ENCODE assay signal across 27 mouse cellular contexts in genomic region chr5:148802720-148803119, GRCm38 (mm10).
DNase-seq lines count a peak whose midpoint lies in the region; ATAC-seq and TF ChIP-seq lines count a peak whose summit lies in the region.
"Had no signal": no experiment of that assay in that cellular context is flagged by ENCODE, and none has a peak within 500 bp of the region (broad histone marks: within the 10 kb centered on the region; RNA-seq: fewer than 3 reads in every experiment).

No protein-coding gene starts in this region.

- no peaks in the 10 kb centered on the region for H3K9me3 ChIP-seq in hindbrain, embryonic 16.5 days (ENCODE audit: control insufficient read depth, low read length)
- no peaks in the 10 kb centered on the region for H3K9me3 ChIP-seq in hindbrain, embryonic 12.5 days (replicated peaks)
- H3K9me3 ChIP-seq in neural tube, embryonic 13.5 days = no peaks in the 10 kb centered on the region
- H3K9me3 ChIP-seq in neural tube, embryonic 15.5 days (replicated peaks) = no peaks in the 10 kb centered on the region
- no peaks in the 10 kb centered on the region for H3K9me3 ChIP-seq in neural tube, embryonic 14.5 days (ENCODE audit: control insufficient read depth, low read length)
- H3K9me3 ChIP-seq: forebrain, embryonic 15.5 days had no signal

- in situ Hi-C loops in Patski (cut with MboI; ENCODE audit: low pct_unique_long_range_greater_than_20kb) = no loop called here

- WGBS in hindbrain, embryonic 16.5 days = 50% methylated on average over 9 of the region's 9 CpGs
- WGBS in hindbrain, embryonic 12.5 days = 66% methylated on average over 9 of the region's 9 CpGs
- WGBS in neural tube, embryonic 13.5 days = 46% methylated on average over 9 of the region's 9 CpGs
- 47% methylated on average over 9 of the region's 9 CpGs for WGBS in neural tube, embryonic 15.5 days
- WGBS in neural tube, embryonic 14.5 days = 53% methylated on average over 9 of the region's 9 CpGs

- no peak overlapping the region for H3K27ac ChIP-seq in hindbrain, embryonic 16.5 days (ENCODE audit: low read depth, low read length)
- no peak overlapping the region for H3K27ac ChIP-seq in hindbrain, embryonic 12.5 days
- no peak overlapping the region for H3K27ac ChIP-seq in neural tube, embryonic 13.5 days (replicated peaks)
- H3K27ac ChIP-seq in neural tube, embryonic 15.5 days (replicated peaks) = no peak overlapping the region
- H3K27ac ChIP-seq in neural tube, embryonic 14.5 days (ENCODE audit: low read depth, low read length) = no peak overlapping the region
- H3K27ac ChIP-seq: forebrain, embryonic 15.5 days; layer of hippocampus, adult 2 months; neural tube, embryonic 12.5 days; stomach, embryonic 15.5 days had no signal

- DNase-seq in Patski (ENCODE audit: low read depth, low spot score) = no peak
- DNase-seq in c-Kit-positive CD71-positive TER-119-positive erythroid progenitor cells, embryonic 14.5 days (ENCODE audit: low spot score) = no peak
- DNase-seq: adrenal gland, postnatal 10 days; cerebellum, adult 9-10 months; heart, adult 18-20 months; heart, postnatal 36 days; kidney, adult 2 months; kidney, postnatal 14 days; layer of hippocampus, postnatal 36 days; lung, adult 18-20 months; lung, postnatal 14 days; right cerebral cortex, postnatal 25 days; thymus, adult 18-20 months; thymus, postnatal 4 days had no signal

- no peaks in the 10 kb centered on the region for H3K27me3 ChIP-seq in hindbrain, embryonic 16.5 days (replicated peaks; ENCODE audit: control insufficient read depth, insufficient read depth, low read length)
- H3K27me3 ChIP-seq in hindbrain, embryonic 12.5 days = no peaks in the 10 kb centered on the region
- no peaks in the 10 kb centered on the region for H3K27me3 ChIP-seq in neural tube, embryonic 13.5 days
- H3K27me3 ChIP-seq in neural tube, embryonic 15.5 days (replicated peaks) = no peaks in the 10 kb centered on the region
- no peaks in the 10 kb centered on the region for H3K27me3 ChIP-seq in Patski
- no peaks in the 10 kb centered on the region for H3K27me3 ChIP-seq in neural tube, embryonic 14.5 days (ENCODE audit: control insufficient read depth, insufficient read depth, low read length)
- H3K27me3 ChIP-seq: forebrain, embryonic 15.5 days; neural tube, embryonic 12.5 days; stomach, embryonic 15.5 days had no signal

- CTCF ChIA-PET in Patski (lab: Charles Lee) = interaction anchor here (0.9 kb wide), 1 partner anchor 13 kb away, joined by 3 read pairs; no protein-coding TSS in a partner anchor

- 0 out of 2 replicates have a peak, but pooled peaks have one; percentile 37 for ATAC-seq in hindbrain, embryonic 16.5 days
- no peak for ATAC-seq in hindbrain, embryonic 12.5 days (ENCODE audit: low FRiP score)
- ATAC-seq in neural tube, embryonic 13.5 days (ENCODE audit: low read depth) = no peak
- ATAC-seq in neural tube, embryonic 15.5 days (ENCODE audit: low FRiP score) = no peak
- ATAC-seq in Patski = peak; percentile 68
- no peak for ATAC-seq in neural tube, embryonic 14.5 days (ENCODE audit: low read depth)
- ATAC-seq: activated CD4-positive, CD25-positive, alpha-beta regulatory T cell, adult 4 months; forebrain, embryonic 15.5 days had no signal

- POLR2A ChIA-PET in Patski (lab: Charles Lee) = no interaction called here

- TF ChIP-seq CTCF in Patski (IDR thresholded peaks at IDR 0.05) = no peak

- H3K4me3 ChIP-seq in hindbrain, embryonic 16.5 days (ENCODE audit: low read length) = no peak overlapping the region
- H3K4me3 ChIP-seq in hindbrain, embryonic 12.5 days = no peak overlapping the region
- H3K4me3 ChIP-seq in neural tube, embryonic 13.5 days = no peak overlapping the region
- no peak overlapping the region for H3K4me3 ChIP-seq in neural tube, embryonic 15.5 days (replicated peaks)
- no peak overlapping the region for H3K4me3 ChIP-seq in neural tube, embryonic 14.5 days (ENCODE audit: low read depth, low read length)
- H3K4me3 ChIP-seq: embryonic facial prominence, embryonic 10.5 days; erythroblast, embryonic 14.5 days; forebrain, embryonic 15.5 days; layer of hippocampus, adult 2 months; megakaryocyte, embryonic 14.5 days; neural tube, embryonic 12.5 days; stomach, embryonic 15.5 days had no signal

- H3K4me2 ChIP-seq in hindbrain, embryonic 16.5 days (ENCODE audit: low read length) = no peak overlapping the region
- H3K4me2 ChIP-seq in hindbrain, embryonic 12.5 days (replicated peaks) = no peak overlapping the region
- no peak overlapping the region for H3K4me2 ChIP-seq in neural tube, embryonic 13.5 days
- H3K4me2 ChIP-seq in neural tube, embryonic 15.5 days = no peak overlapping the region
- H3K4me2 ChIP-seq in neural tube, embryonic 14.5 days (ENCODE audit: low read depth, low read length) = no peak overlapping the region
- H3K4me2 ChIP-seq: forebrain, embryonic 15.5 days; neural tube, embryonic 12.5 days; stomach, embryonic 15.5 days had no signal

- H3K4me1 ChIP-seq in hindbrain, embryonic 16.5 days (ENCODE audit: control insufficient read depth, insufficient read depth, low read depth, low read length) = no peaks in the 10 kb centered on the region
- H3K4me1 ChIP-seq in hindbrain, embryonic 12.5 days = peaks cover 15% of the 10 kb centered on the region
- H3K4me1 ChIP-seq in neural tube, embryonic 13.5 days (replicated peaks) = peaks cover 23% of the 10 kb centered on the region
- H3K4me1 ChIP-seq in neural tube, embryonic 15.5 days = peaks cover 10% of the 10 kb centered on the region; the same call in 1 of the 2 replicates
- H3K4me1 ChIP-seq in neural tube, embryonic 14.5 days (ENCODE audit: control insufficient read depth, insufficient read depth, low read length) = peaks cover 3% of the 10 kb centered on the region; the same call in 1 of the 2 replicates
- H3K4me1 ChIP-seq: forebrain, embryonic 15.5 days; megakaryocyte, embryonic 14.5 days had no signal

- H3K9ac ChIP-seq in hindbrain, embryonic 16.5 days (ENCODE audit: low read depth, low read length) = no peak overlapping the region
- no peak overlapping the region for H3K9ac ChIP-seq in hindbrain, embryonic 12.5 days
- H3K9ac ChIP-seq in neural tube, embryonic 13.5 days = peak overlapping the region; percentile 22; the same call in 1 of the 2 replicates
- no peak overlapping the region for H3K9ac ChIP-seq in neural tube, embryonic 15.5 days (replicated peaks)
- 0 out of 2 replicates have a peak overlapping the region, but pooled peaks have one; percentile 17 for H3K9ac ChIP-seq in neural tube, embryonic 14.5 days (replicated peaks; ENCODE audit: low read depth, low read length)
- H3K9ac ChIP-seq: forebrain, embryonic 15.5 days; neural tube, embryonic 12.5 days; stomach, embryonic 15.5 days had no signal

- no peaks in the 10 kb centered on the region for H3K36me3 ChIP-seq in hindbrain, embryonic 16.5 days (ENCODE audit: control insufficient read depth, insufficient read depth, low read length)
- no peaks in the 10 kb centered on the region for H3K36me3 ChIP-seq in hindbrain, embryonic 12.5 days
- no peaks in the 10 kb centered on the region for H3K36me3 ChIP-seq in neural tube, embryonic 13.5 days
- H3K36me3 ChIP-seq in neural tube, embryonic 15.5 days = no peaks in the 10 kb centered on the region
- H3K36me3 ChIP-seq in neural tube, embryonic 14.5 days (ENCODE audit: control insufficient read depth, insufficient read depth, low read length) = no peaks in the 10 kb centered on the region
- H3K36me3 ChIP-seq: embryonic facial prominence, embryonic 10.5 days; forebrain, embryonic 15.5 days; neural tube, embryonic 12.5 days; stomach, embryonic 15.5 days had no signal

Comparison
In these comparisons a context has a peak if more than half of its experiments do, and no peak if none do; other contexts are left out.
1. ATAC-seq: peak in hindbrain, embryonic 16.5 days (single experiment) and Patski (single experiment); none in hindbrain, embryonic 12.5 days (single experiment), neural tube, embryonic 13.5 days (single experiment), neural tube, embryonic 15.5 days (single experiment) and neural tube, embryonic 14.5 days (single experiment).
2. H3K9ac ChIP-seq: peak in neural tube, embryonic 13.5 days (single experiment) and neural tube, embryonic 14.5 days (single experiment); none in hindbrain, embryonic 16.5 days (single experiment), hindbrain, embryonic 12.5 days (single experiment) and neural tube, embryonic 15.5 days (single experiment).